Mouse (Mus musculus) inflammation-experienced regulatory T-cells (primary cell): ENCODE measurements around the gene Gm1140. TPM values are rescaled to one million over a fixed set of nuclear protein-coding genes. Genes with fewer than 3 reads are reported as not detected.

Source experiments
- polyA plus RNA-seq, 2 experiments: library from polyadenylated mRNA; unstranded; fragments of 100-300 nt; shearing (Covaris generic); gene quantifications; one replicate each; pipeline ENCODE4 v1.2.1; 2017

Gm1140 gene
- polyA plus RNA-seq = not detected

DNA sequence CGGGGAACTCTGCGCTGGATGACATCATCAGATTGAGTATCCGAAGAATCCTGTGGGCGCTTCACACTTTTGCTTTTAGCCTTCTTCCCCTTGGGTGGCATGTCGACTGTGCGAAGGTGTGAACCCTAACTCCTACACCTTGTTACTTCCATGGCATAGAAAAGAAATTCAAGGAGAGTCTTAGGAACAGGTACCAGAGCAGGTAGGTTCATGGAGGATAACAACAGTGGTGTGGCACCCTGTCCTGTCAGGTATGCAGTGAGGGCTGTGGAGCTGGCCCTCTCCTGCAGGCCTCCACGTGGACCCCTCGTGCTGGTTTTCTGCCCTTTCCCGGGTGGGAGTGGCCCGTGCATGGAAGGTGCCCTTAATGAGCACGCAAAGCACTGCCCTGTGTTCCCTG is at the start of gene Gm1140:
Gene Gm1140, minus strand, starts transcription at position 101 of the 400 bp plus-strand sequence.

DNA sequence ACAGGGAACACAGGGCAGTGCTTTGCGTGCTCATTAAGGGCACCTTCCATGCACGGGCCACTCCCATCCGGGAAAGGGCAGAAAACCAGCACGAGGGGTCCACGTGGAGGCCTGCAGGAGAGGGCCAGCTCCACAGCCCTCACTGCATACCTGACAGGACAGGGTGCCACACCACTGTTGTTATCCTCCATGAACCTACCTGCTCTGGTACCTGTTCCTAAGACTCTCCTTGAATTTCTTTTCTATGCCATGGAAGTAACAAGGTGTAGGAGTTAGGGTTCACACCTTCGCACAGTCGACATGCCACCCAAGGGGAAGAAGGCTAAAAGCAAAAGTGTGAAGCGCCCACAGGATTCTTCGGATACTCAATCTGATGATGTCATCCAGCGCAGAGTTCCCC is 2.0 kb upstream of the Gm1140 start, which contains the start of gene Gm14692:
Gene Gm14692, plus strand, starts transcription at position 301 of the 400 bp plus-strand sequence.

Other genes with a start within 250 kb of the Gm1140 start
- gene Gm14692, start 2.1 kb upstream of the Gm1140 start, polyA plus RNA-seq = not detected
- gene 4933436I01Rik, start 227.9 kb upstream of the Gm1140 start, polyA plus RNA-seq = not detected